Mouse (Mus musculus) embryonic fibroblast, embryonic 13.5 days (primary cell): ENCODE measurements around the gene Tmem126b. TPM values are rescaled to one million over a fixed set of nuclear protein-coding genes. Genes with fewer than 3 reads are reported as not detected.

Source experiments
- H3K27ac ChIP-seq: 2 replicates; pipeline ENCODE4 v1.5.1; 2012; ENCODE audit warnings: low read length, control low read depth, inconsistent platforms; ENCODE audit not compliant: insufficient read depth
- H3K4me1 ChIP-seq: 2 replicates; pipeline ENCODE4 v1.6.1; 2011; ENCODE audit warnings: low read length; ENCODE audit not compliant: control insufficient read depth, insufficient read depth
- H3K4me3 ChIP-seq: 2 replicates; pipeline ENCODE4 v1.5.1; 2011; ENCODE audit warnings: mild to moderate bottlenecking, control low read depth, low read length; ENCODE audit not compliant: insufficient read depth
- CTCF ChIP-seq: IDR thresholded peaks from 2 replicates; pipeline ENCODE4 v1.5.1; 2011; ENCODE audit warnings: mild to moderate bottlenecking, control low read depth, low read length, moderate library complexity, borderline replicate concordance; ENCODE audit not compliant: insufficient read depth
- POLR2A ChIP-seq: IDR thresholded peaks from 2 replicates; pipeline ENCODE4 v1.6.1; 2011; ENCODE audit warnings: low read depth, mild to moderate bottlenecking, control low read depth, low read length, moderate library complexity
- polyA plus RNA-seq: library from polyadenylated mRNA; stranded (reverse); fragments of >200 nt; gene quantifications from 2 replicates; pipeline ENCODE4 v1.2.4, GENCODE M21; 2011; ENCODE audit warnings: low read depth; ENCODE audit not compliant: missing spikeins, insufficient read length

Gene Tmem126b
- polyA plus RNA-seq, 1 experiment: 19.1 TPM

GRCm38 (mm10) chr7:90456845-90457468 is 18.8 kb downstream of the Tmem126b start, which contains the start of gene Tmem126a:
Gene Tmem126a (minus strand): TSS chr7:90457229.
- peak within 1 kb of the TSS; percentile 94 for H3K4me3 ChIP-seq
- TF ChIP-seq POLR2A (peak; percentile 96), CTCF (peak; percentile 6; the same call in 1 of the 2 replicates)
- peak within 1 kb of the TSS; percentile 97 for H3K27ac ChIP-seq
- no peaks in the 10 kb centered on the region; the same call in 1 of the 2 replicates for H3K4me1 ChIP-seq

- peak overlapping the region; percentile 94 for H3K4me3 ChIP-seq
- H3K4me1 ChIP-seq: no peaks in the 10 kb centered on the region; the same call in 1 of the 2 replicates
- peak; percentile 24 for TF ChIP-seq POLR2A
- TF ChIP-seq CTCF: no peak
- peak overlapping the region; percentile 97 for H3K27ac ChIP-seq
These were observed 19.5 kb downstream of the Tmem126b start for GRCm38 (mm10) chr7:90456149-90456844.

- H3K4me3 ChIP-seq: peak overlapping the region; percentile 99
- TF ChIP-seq POLR2A (no peak), CTCF (no peak)
- no peak overlapping the region for H3K27ac ChIP-seq
- H3K4me1 ChIP-seq: no peaks in the 10 kb centered on the region; the same call in 1 of the 2 replicates
These were observed 31.6 kb downstream of the Tmem126b start for GRCm38 (mm10) chr7:90444206-90444605.

- H3K27ac ChIP-seq: peak overlapping the region; percentile 89
- no peaks in the 10 kb centered on the region; the same call in 1 of the 2 replicates for H3K4me1 ChIP-seq
- peak overlapping the region; percentile 99 for H3K4me3 ChIP-seq
- no peak for TF ChIP-seq CTCF
- TF ChIP-seq POLR2A: 0 out of 2 replicates have a peak, but pooled peaks have one; percentile 17
These were observed 32.4 kb downstream of the Tmem126b start for GRCm38 (mm10) chr7:90443101-90444091.

DNA sequence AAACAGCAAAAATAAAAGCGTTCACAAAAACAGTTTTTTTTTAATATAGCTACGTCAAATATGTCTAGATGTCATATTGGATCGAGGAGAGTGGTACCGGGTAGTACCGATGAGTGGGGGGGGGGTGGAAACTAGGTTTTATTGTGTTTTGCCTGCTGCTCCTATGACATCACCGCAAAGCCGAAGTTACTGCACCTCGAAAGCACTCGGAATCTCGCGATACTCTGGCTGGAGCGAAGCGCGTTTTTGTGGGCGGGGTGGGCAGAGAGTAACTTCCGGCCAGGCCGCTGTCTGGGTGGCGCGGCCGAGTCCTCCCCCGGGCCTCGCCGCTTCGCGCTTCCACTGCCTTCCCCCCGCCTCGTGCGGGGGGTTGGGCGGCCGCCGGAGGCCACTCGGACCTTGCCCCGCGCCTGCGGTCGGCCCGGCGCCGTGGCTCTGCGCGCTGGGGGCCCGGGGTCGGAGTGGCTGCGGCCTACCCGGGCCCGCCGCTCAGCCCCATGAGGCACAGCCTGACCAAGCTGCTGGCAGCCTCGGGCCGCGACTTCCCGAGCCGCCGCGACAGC is 33.2 kb downstream of the Tmem126b start, which contains the start of gene Crebzf:
Gene Crebzf (plus strand): TSS at position 212 of the 563 bp plus-strand sequence.
- H3K4me3 ChIP-seq: peak within 1 kb of the TSS; percentile 99
- peak within 1 kb of the TSS; percentile 89 for H3K27ac ChIP-seq
- TF ChIP-seq CTCF (no peak), POLR2A (peak; percentile 74)
- no peaks in the 10 kb centered on the region; the same call in 1 of the 2 replicates for H3K4me1 ChIP-seq

- TF ChIP-seq CTCF (no peak), POLR2A (no peak)
- H3K27ac ChIP-seq: peak overlapping the region; percentile 66
- peak overlapping the region; percentile 27 for H3K4me3 ChIP-seq
- no peaks in the 10 kb centered on the region for H3K4me1 ChIP-seq
These were observed 33.7 kb downstream of the Tmem126b start for GRCm38 (mm10) chr7:90442070-90442469.

- Histone ChIP-seq H3K27ac (no peak overlapping the region), H3K4me3 (no peak overlapping the region), H3K4me1 (no peaks in the 10 kb centered on the region)
- TF ChIP-seq CTCF (no peak), POLR2A (no peak)
These were observed 35.8 kb downstream of the Tmem126b start for GRCm38 (mm10) chr7:90440044-90440443.

DNA sequence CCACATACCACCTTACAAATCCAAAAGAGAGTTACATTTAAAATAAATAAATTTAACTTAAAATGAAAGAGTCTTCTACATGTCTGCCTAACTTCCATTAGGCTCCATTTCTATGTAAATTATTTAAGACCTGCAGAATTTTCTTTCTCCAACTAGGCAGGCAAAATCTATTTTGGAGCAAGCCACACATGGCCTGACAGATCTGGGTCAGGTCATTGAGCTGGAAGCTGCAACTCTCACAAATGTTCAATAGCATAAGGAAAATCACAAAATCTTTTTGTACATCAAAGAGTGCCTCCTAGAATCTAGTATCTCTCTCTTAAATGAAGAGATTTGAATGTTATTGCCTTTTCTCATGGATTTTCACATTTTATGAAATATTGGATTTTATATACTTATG is 43.6 kb downstream of the Tmem126b start:
- Histone ChIP-seq H3K4me3 (no peak overlapping the region), H3K4me1 (no peaks in the 10 kb centered on the region), H3K27ac (no peak overlapping the region)
- TF ChIP-seq POLR2A: no peak

DNA sequence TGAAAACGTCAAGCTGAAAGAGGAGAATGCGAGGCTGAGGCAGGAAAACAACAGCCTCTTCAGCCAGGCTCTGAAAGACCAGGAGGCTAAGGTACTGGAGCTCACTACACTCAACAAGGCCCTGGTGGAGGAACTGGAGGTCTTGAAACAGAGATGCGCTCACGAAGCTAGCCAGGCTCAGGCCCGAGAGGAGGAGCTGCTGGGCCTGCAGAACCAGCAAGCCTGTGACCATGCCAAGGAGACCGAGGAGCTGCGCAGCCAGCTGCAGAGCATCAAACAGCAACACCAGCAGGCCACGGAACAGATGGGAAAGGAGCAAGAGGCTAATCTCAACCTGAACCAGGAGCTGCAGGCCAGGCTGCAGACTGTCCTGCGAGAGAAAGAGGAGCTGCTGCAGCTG is 48.8 kb downstream of the Tmem126b start:
- Histone ChIP-seq H3K4me3 (no peak overlapping the region), H3K4me1 (no peaks in the 10 kb centered on the region), H3K27ac (no peak overlapping the region)
- TF ChIP-seq POLR2A (no peak), CTCF (no peak)
